Mouse (Mus musculus) heart, adult 11 months (tissue): ENCODE results near the gene Rcan2.
A peak's percentile ranks its signal among the peaks of the same experiment; 100 is the strongest.

Experiments
- DNase-seq: peaks from one replicate; pipeline ENCODE4 v3.0.0; 2022

Gene Rcan2

DNA sequence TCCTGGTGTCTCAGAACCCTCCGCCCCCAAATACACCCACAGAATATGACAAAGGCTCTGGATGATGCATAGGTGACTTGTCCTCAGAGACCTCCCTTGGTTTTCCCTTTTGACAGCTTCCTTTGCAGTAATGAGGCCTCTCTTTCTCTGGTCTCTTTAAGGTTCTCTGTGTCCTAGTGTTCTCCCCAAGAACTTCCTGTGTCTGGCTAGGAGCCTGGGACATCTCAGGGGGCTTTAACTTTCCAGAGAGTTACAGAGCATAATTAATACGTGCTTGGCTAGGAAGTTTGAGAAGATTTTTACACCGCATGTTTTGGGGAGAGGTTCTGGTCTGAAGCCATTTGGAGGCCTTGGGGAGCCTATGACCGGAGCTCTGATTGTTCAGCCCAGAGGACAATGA is 128.7 kb downstream of the Rcan2 start:
- peak; percentile 90 for DNase-seq

DNA sequence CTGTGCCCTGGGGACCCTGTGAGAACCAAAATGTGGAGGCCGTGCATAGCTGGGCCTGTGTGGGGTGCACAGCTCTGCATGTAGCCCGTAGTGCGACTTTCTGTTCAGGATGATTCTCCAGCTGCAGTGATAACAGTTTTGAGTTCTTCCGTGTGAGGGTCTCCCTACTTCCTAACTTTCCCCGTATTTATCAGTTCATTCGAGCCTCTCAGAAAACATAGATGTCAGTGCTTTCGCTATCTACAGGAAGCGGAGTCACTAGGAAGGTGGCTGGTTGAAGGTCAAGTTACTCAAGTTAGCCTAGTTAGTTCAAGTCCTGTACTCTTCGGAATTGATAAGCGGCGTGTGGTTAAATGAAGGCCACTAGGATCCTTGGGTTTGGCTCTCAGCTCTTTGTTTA is 130.6 kb downstream of the Rcan2 start:
- no peak for DNase-seq

- no peak for DNase-seq
Observed at GRCm38 (mm10) chr17:43934056-43934455, 132.9 kb downstream of the Rcan2 start.

GRCm38 (mm10) chr17:43952219-43952618 is 151.1 kb downstream of the Rcan2 start:
- peak; percentile 84 for DNase-seq

DNA sequence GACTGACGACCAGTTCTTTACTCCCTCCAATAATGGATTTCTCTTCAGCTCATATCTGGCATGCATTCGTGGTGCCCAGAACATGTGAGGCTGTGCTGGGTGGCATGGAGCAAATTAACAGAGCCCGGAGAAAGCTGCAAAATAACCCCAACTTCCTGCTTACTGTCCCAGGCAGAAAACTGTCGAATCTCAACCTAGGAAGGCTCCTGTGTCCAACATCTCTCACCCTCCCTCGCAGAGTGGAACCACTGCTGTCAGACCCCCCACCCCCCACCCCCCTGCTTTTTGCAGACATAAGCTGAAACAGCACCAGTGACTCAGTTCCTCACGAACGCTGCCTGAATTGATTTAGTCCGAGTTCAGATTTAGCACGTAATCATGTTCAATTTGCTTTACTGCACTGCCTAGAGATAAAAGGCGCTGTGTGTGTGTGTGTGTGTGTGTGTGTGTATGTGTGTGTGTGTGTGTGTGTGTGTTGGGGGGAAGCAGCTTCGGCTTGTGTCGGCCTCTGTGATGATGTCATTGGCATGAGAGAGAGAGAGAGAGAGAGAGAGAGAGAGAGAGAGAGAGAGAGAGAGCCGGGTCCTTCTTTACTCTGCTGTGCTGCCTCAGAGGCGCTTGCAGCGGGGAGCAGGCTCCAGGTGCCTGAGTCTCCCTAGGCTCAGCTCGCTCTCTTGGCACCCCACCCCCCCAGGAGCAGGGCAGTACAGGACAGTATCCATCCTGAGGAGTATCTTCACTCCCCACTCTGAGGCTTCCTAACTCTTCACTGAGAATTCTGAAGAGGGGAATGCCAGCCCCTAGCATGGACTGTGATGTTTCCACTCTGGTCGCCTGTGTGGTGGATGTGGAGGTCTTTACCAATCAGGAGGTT is 151.7 kb downstream of the Rcan2 start:
- peak; percentile 87 for DNase-seq

GRCm38 (mm10) chr17:43953535-43953918 is 152.4 kb downstream of the Rcan2 start:
- DNase-seq = no peak

DNA sequence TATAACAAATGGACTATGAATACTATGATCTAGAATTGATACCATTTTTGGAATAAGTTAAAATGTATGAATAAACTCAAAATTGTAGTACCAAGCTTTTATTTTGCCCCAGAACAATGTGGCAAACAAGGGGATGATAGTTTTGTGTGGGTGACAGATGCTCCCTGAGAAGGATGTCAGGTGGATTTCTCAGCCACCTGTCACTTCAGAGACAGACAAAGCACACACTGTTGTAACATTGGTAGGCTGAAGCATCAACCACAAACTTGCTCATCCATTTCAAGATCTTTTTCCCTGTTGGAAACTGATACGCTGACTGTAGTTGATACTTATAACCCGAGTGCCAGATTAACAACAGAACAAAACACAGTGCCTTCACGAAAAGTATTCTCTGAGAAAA is 158.6 kb downstream of the Rcan2 start:
- DNase-seq = no peak

DNA sequence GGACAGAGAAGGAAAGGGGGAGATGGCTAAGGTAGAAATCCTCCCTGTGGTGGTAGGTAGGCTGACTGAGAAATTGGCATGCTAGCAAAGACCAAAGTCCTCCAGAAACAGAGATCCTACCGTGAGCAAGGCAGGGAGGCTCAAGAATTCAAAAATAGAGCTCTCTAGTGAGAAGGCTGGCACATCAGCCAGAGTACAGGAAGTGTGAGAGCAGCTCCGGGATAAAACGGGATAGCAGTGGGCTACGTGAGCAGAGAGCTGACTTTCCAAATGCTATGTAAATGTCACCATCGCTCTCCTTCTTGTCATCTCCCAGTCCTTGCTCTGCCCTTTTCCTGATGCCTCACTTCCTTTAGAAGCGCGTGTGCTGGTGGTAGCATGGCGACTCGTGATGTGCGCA is 168.8 kb downstream of the Rcan2 start:
- DNase-seq = peak; percentile 53

GRCm38 (mm10) chr17:43977572-43977971 is 176.4 kb downstream of the Rcan2 start:
- DNase-seq = no peak

DNA sequence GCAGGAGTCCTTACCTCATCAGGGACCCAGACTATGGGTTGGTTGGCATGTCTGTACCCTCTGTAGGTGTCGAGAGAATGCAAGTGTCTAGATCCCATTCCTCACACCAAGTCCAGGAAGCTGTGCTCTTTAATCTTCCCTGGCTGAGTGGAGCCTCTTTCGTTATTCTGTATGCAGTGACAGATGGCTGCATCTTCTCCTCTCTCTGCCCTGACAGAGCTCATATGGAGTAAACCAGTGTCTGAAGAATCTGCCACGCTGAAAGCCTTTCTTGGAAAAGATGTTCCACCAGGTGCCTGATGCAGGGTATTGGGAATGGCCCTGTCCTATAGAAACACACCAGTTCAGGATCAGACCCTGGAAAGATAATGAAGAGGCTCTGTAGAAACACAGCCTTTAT is 178.8 kb downstream of the Rcan2 start:
- DNase-seq = peak; percentile 74

- peak; percentile 15 for DNase-seq
Observed at GRCm38 (mm10) chr17:43982505-43982904, 181.4 kb downstream of the Rcan2 start.

DNA sequence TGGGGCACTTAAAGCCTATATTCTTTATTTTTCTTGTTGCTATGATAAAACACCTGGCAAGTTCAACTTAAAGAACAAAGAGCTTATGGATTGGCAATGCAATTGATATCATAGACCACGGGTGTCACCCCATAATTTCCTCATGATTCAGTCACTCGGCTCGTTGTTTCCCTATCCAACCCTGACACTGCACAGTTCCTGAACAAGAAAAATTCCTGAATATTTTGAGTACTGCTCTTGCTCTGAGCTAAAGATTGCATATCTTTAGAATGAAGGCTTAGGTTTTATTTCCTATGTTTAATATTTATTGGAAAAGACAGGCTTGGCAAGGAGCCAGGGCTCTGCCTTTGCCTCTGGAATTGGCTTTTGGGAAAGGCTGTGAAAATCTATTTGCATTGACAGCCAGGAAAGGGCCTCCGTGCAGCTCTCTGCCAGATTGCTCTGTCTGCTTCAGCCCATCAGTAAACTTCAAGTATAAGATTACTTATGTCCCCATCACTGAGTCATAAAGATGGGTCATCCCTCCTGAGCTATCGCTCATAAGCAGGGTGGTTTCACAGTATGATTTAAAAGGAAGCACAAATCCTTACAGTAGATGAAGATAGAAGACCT is 188.3 kb downstream of the Rcan2 start:
- DNase-seq = peak; percentile 17

- DNase-seq = peak; percentile 87
Observed at GRCm38 (mm10) chr17:43990957-43991383, 189.8 kb downstream of the Rcan2 start.

- DNase-seq = peak; percentile 84
Observed at GRCm38 (mm10) chr17:43994080-43994479, 192.9 kb downstream of the Rcan2 start.

- peak; percentile 18 for DNase-seq
Observed at GRCm38 (mm10) chr17:43997514-43997913, 196.4 kb downstream of the Rcan2 start.

DNA sequence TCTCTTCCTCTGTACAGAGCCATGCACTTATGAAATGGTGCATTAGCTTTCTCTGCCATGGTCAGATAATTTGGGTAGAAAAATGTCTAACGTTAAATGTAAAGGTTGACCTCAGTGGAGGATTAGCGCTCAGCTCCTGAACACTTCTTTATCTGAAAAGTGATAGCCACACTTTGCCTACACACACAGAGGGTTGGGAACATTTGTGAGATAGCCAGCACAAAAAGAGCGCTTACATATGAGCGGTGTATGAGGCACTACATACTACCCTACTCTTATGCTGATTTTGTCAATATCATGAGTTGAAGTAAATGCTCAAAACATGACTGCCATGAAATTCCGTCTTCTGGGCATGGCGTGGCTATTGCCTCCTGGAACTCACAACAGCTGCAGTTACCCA is 196.9 kb downstream of the Rcan2 start:
- DNase-seq = no peak

- DNase-seq = peak; percentile 74
Observed at GRCm38 (mm10) chr17:44004401-44004800, 203.2 kb downstream of the Rcan2 start.

DNA sequence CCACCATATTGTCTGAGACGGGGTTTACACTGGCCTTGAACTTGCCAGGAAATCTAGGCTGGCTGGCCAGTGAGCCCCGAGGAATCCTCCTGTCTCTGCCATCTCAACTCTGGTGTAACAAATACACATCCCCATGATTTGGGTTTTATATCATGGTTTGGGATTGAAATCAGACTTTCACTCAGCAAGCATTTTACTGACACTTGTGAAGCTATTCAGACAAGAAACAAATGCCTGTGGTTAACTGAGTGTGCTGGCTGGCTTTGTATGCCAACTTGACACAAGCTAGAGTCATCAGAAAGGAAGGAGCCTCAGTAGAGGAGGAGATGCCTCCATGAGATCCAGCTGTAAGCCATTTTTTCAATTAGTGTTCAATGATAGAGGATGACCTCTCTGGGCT is 206.3 kb downstream of the Rcan2 start:
- peak; percentile 76 for DNase-seq

DNA sequence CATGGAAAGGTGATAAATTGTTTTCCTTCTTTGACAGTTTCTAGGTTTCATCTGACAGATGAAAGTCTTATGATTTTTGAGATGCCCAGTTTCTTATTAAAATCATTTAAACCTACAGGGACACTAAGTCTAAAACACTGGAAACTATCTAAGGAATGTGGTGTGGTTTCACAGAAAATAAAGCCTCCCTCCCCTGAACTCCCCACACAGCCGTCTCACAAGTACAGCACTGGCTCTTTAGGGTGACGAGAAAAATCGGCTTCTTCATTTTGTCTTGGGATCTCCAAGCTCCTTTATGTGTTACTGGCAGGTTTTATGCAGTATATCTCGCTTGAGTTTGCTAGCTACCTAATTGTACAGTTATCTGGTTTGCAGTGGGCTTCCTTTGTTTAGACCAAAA is 210.8 kb downstream of the Rcan2 start:
- DNase-seq = no peak

GRCm38 (mm10) chr17:44013756-44014510 is 212.8 kb downstream of the Rcan2 start:
- no peak for DNase-seq

GRCm38 (mm10) chr17:44016314-44016713 is 215.2 kb downstream of the Rcan2 start:
- no peak for DNase-seq

GRCm38 (mm10) chr17:44020707-44021220 is 219.6 kb downstream of the Rcan2 start:
- DNase-seq = peak; percentile 94

DNA sequence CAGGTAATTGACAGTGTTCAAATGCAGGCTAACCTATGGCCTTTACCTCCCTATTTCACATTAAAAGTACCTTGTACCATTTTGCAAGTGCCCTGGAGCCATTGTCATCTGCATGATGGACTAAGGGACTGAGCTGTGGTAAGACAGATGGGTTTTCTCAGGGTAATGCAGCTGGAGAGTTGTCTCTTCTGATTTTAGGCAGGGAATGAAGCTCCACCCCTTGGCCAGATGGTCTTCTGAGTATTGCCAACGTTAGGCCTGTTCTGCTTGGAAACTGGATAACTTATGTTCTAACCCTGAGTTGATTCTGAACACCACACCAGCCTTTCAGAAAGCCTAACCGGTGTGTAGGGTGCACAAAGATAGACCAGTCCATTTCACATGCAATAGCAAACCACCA is 222.7 kb downstream of the Rcan2 start:
- DNase-seq = peak; percentile 89
